Mouse (Mus musculus): ENCODE measurements around the gene Fbn1.

DNA sequence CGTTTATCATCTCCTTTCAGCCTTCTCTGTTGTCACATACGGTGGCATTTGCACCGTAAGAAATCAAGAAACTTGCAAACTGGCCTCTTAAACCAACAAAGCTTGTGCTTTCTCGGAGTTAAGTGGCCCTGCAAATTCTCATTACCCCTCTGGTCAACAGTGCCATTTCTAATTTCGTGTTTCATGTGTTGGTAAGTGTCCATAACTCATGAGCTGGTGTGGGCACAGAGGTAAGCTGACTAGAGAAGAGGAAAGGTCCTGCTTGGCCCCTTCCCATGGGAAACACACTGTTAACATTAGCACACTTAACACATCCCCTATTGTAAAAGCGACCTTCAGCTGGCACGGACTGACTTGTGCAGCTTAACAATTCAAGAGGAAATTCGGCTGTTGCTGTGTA is 58.4 kb downstream of the Fbn1 start:
- TF ChIP-seq CTCF (IDR thresholded peaks at IDR 0.05; ENCODE audit: borderline replicate concordance, extremely low read depth, insufficient read depth, insufficient read length): no peak
- TF ChIP-seq POLR2A (IDR thresholded peaks at IDR 0.05; ENCODE audit: borderline replicate concordance, extremely low read depth, insufficient read depth, insufficient read length, poor library complexity, severe bottlenecking): no peak

Data from brain, embryonic 14.5 days (tissue).